Comparison of ENCODE assay signal across 28 mouse cellular contexts in the genomic region with DNA sequence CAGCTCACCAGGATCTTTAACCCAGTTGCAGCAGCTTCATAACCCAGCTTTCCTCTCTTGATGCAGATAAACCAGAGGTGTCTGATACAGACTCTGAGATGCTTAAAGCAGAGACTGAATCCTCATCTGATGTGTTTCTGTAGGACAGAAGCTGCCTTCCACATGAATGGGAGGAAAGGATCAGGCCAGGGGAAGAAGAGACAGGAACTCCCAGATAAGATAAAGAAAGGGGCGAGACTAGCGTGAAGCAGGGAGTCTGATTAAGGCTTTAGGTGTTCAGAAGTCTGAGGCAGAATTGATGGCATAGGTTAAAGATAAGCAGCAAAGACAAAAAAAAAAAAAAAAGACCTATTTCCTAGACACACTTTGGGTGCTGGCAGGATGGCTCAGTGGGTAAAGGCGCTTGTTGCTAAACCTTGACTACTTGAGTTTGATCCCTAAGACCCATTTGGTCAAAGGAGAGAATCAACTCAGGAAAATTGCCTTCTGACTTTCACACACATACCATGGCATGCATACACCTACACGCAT.
"Had no signal": no experiment of that assay in that cellular context is flagged by ENCODE, and none has a peak within 500 bp of the region (broad histone marks: within the 10 kb centered on the region; RNA-seq: fewer than 3 reads in every experiment).

No protein-coding gene starts in this region.

- H3K9me3 ChIP-seq: limb, embryonic 10.5 days; limb, embryonic 12.5 days; limb, embryonic 13.5 days; limb, embryonic 15.5 days; liver, embryonic 12.5 days; liver, embryonic 13.5 days; liver, embryonic 15.5 days; lung, embryonic 15.5 days; midbrain, embryonic 10.5 days; midbrain, embryonic 12.5 days; midbrain, embryonic 13.5 days; midbrain, embryonic 15.5 days; neural tube, embryonic 12.5 days had no signal

- H3K4me3 ChIP-seq: limb, embryonic 10.5 days; limb, embryonic 12.5 days; limb, embryonic 13.5 days; limb, embryonic 15.5 days; liver, embryonic 12.5 days; liver, embryonic 13.5 days; liver, embryonic 15.5 days; lung, embryonic 15.5 days; megakaryocyte, embryonic 14.5 days; midbrain, embryonic 10.5 days; midbrain, embryonic 12.5 days; midbrain, embryonic 13.5 days; midbrain, embryonic 15.5 days; myocyte; neural tube, embryonic 12.5 days had no signal

- H3K27me3 ChIP-seq: limb, embryonic 15.5 days; neural tube, embryonic 12.5 days had no signal

- H3K27ac ChIP-seq: limb, embryonic 10.5 days; limb, embryonic 12.5 days; limb, embryonic 13.5 days; limb, embryonic 15.5 days; liver, embryonic 12.5 days; liver, embryonic 13.5 days; liver, embryonic 14.5 days; liver, embryonic 15.5 days; lung, embryonic 15.5 days; macrophage; midbrain, embryonic 10.5 days; midbrain, embryonic 12.5 days; midbrain, embryonic 13.5 days; midbrain, embryonic 15.5 days; neural tube, embryonic 12.5 days had no signal

- H3K9ac ChIP-seq: limb, embryonic 12.5 days; limb, embryonic 13.5 days; limb, embryonic 15.5 days; liver, embryonic 12.5 days; liver, embryonic 13.5 days; liver, embryonic 14.5 days; liver, embryonic 15.5 days; liver, postnatal 0 days; lung, embryonic 14.5 days; lung, embryonic 15.5 days; midbrain, embryonic 12.5 days; midbrain, embryonic 13.5 days; midbrain, embryonic 15.5 days; neural tube, embryonic 12.5 days had no signal

- H3K36me3 ChIP-seq: limb, embryonic 10.5 days; limb, embryonic 12.5 days; limb, embryonic 13.5 days; limb, embryonic 15.5 days; liver, embryonic 12.5 days; liver, embryonic 13.5 days; liver, embryonic 15.5 days; lung, embryonic 15.5 days; midbrain, embryonic 10.5 days; midbrain, embryonic 12.5 days; midbrain, embryonic 13.5 days; midbrain, embryonic 15.5 days; neural tube, embryonic 12.5 days had no signal

- DNase-seq: left cerebral cortex, postnatal 4 days; liver; liver, embryonic 13.5 days; liver, postnatal 0 days; lung, adult 18-20 months; lung, adult 2 months; lung, embryonic 14.5 days; lung, postnatal 10 days; lung, postnatal 14 days; lung, postnatal 36 days; lung, postnatal 4 days; midbrain, embryonic 14.5 days had no signal
